Mouse (Mus musculus) layer of hippocampus, postnatal 36 days (tissue): ENCODE measurements at regions not wholly inside any gene's neighbourhood (a gene's known extent, or its start where the extent isn't known, plus 50 kb on each side); places are given as distances from the start of the nearest gene placed in this dataset.
A peak's percentile ranks its signal among the peaks of the same experiment; 100 is the strongest.

Experiments
- DNase-seq, 2 experiments: peaks; one replicate each; pipeline ENCODE4 v3.0.0; 2022

DNA sequence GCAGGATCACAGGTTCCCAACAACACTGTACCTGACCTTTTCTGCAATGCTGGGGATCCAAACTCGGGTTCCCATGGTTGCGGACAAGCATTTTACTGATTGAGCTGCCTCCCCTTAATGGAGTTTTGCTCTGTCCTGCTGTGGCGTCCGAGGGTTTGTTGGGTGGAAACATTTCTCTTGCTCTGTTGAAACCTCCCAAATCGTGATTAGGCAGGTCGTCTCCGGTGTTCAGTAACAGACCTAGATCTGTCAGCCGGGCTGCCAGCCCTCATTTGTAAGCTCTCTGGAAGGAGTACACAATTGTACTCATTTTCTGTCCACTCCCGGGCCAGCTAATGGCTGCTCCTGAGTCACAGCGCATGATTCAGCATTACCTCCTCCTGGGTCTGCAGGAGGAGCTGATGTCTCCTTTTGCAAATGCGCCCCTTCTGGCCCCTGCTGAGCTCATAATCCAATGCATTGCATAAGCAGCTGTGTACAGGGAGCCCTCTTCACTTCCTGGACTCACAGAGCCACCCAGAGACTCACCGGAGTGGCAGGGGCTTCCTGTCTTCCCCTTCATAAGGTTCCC is 49.8 kb upstream of the Sipa1l2 start:
- peak in 1 of 2 experiments; percentile 20 for DNase-seq
